Mouse (Mus musculus) bone marrow, adult 2 months (tissue): ENCODE data around the gene Pjvk. TPM values are rescaled to one million over a fixed set of nuclear protein-coding genes. Genes with fewer than 3 reads are reported as not detected.
"Not testable (repeated sequence)": the region's sequence is repeated elsewhere in the genome, so short reads cannot be mapped to it uniquely, and the experiment has no call there.

Source experiments
- H3K27ac ChIP-seq: fragments of 200-500 bp; 2 replicates; pipeline ENCODE4 v1.5.1; 2012; ENCODE audit warnings: low read depth, mild to moderate bottlenecking, control low read depth, inconsistent platforms, low read length; ENCODE audit not compliant: control insufficient read depth, poor library complexity, insufficient read depth
- H3K4me1 ChIP-seq: fragments of 200-500 bp; 2 replicates; pipeline ENCODE4 v1.6.1; 2011; ENCODE audit warnings: low read length; ENCODE audit not compliant: control insufficient read depth, insufficient read depth
- H3K4me3 ChIP-seq: fragments of 200-500 bp; replicated peaks from 2 replicates; pipeline ENCODE3; 2011; ENCODE audit warnings: mild to moderate bottlenecking, low read depth, low read length, control low read depth; ENCODE audit not compliant: control insufficient read depth
- CTCF ChIP-seq: fragments of 200-500 bp; IDR thresholded peaks from 2 replicates; pipeline ENCODE4 v1.5.1; 2011; ENCODE audit warnings: low read length, control low read depth; ENCODE audit not compliant: control insufficient read depth, insufficient read depth
- POLR2A ChIP-seq: fragments of 200-500 bp; IDR thresholded peaks from 2 replicates; pipeline ENCODE4 v1.6.1; 2011; ENCODE audit warnings: low read depth, mild to moderate bottlenecking, control low read depth, low read length, borderline replicate concordance; ENCODE audit not compliant: control insufficient read depth
- WGBS: fragments of 180-500 bp; shearing (Covaris S2); methylation state at CpG from one replicate; pipeline ENCODE4 v1.1.7; 2018; 5-methylcytosine and 5-hydroxymethylcytosine counted together
- polyA plus RNA-seq: library from polyadenylated mRNA; stranded (reverse); fragments of >200 nt; gene quantifications from 2 replicates; pipeline ENCODE4 v1.2.4, GENCODE M21; 2011; ENCODE audit warnings: low replicate concordance; ENCODE audit not compliant: missing spikeins, insufficient read depth, insufficient read length

Pjvk gene
- polyA plus RNA-seq, 1 experiment = not detected

DNA sequence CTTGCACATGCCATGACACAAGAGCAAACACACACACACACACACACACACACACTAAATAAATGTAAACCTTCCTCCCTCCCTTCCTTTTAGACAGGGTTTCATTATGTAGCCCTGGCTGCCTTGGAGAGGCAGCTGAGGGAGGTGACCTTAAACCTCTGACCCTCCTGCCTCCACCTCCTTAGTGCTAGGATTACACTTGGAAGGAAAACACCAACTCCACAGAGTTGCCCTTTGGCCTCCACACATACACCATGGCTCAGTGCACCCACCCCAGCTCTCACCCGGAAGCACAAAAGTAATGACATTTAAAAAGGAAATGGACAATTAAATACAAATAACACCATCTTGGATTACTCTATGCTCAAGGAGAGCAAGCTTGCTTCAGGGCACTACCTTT is 26.6 kb upstream of the Pjvk start:
- WGBS = 83% methylated on average over 1 of the region's 1 CpGs
- H3K27ac ChIP-seq = no peak overlapping the region
- H3K4me3 ChIP-seq = no peak overlapping the region
- H3K4me1 ChIP-seq = no peaks in the 10 kb centered on the region
- TF ChIP-seq CTCF (no peak), POLR2A (no peak)

DNA sequence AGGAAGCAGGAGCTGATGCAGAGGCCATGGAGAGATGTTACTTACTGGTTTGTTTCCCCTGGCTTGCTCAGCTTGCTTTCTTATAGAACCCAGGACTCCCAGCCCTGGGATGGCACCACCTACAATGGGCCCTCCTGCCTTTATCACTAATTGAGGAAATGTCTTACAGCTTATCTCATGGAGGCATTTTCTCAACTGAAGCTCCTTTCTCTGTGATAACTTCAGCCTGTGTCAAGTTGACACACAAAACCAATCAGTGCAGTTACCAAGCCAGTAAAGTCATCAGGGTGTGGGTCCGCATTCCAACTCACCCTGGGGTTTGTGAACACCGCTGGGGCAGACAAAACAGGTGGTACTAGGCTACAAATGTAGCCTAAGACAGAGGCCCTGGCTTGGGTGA is 26.0 kb upstream of the Pjvk start:
- not testable (repeated sequence) for H3K27ac ChIP-seq, H3K4me3 ChIP-seq, H3K4me1 ChIP-seq
- 65% methylated on average over 2 of the region's 2 CpGs for WGBS

DNA sequence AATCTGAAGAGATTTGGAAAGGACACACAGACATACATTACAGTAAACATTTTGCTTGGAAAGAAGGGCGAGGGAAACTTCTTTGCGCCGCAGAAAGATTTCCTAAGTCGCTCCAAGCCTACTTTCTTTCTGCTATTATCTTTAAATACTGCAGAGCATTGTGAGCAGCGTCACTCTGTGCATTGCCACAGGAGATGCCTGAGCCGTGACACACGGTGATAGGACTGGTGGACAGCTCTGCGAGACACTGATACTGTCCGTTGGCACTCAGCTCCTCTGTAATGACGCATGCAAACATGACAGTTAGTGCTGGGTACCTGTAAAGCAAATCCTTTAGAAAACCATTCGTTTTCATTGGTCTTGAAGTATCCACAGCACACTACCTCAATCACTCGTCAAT is 18.0 kb upstream of the Pjvk start:
- H3K27ac ChIP-seq = no peak overlapping the region
- TF ChIP-seq CTCF = no peak
- no peak for TF ChIP-seq POLR2A
- 86% methylated on average over 12 of the region's 12 CpGs for WGBS
- H3K4me1 ChIP-seq = no peaks in the 10 kb centered on the region
- no peak overlapping the region for H3K4me3 ChIP-seq

DNA sequence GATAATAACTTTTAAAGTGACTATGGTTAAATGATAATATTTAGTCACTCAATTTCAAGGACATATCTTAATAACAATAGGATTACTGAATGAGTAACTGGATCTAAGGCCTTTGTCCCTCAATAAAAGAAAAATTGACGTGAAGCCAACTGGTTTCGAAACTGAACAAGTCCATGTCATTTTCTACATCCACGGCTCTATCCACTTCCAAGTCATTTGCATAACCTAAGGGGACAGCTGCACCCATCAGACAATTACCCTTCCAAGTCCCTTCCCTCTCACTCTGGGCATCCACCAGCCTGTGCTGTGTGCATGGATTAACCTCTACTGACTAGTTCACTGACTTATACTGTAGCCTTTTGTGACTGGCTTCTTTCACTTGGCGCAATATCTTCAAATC is 16.7 kb upstream of the Pjvk start:
- WGBS = 82% methylated on average over 4 of the region's 4 CpGs
- no peak overlapping the region for H3K27ac ChIP-seq
- no peak for TF ChIP-seq CTCF
- no peak for TF ChIP-seq POLR2A
- H3K4me1 ChIP-seq = no peaks in the 10 kb centered on the region
- no peak overlapping the region for H3K4me3 ChIP-seq

DNA sequence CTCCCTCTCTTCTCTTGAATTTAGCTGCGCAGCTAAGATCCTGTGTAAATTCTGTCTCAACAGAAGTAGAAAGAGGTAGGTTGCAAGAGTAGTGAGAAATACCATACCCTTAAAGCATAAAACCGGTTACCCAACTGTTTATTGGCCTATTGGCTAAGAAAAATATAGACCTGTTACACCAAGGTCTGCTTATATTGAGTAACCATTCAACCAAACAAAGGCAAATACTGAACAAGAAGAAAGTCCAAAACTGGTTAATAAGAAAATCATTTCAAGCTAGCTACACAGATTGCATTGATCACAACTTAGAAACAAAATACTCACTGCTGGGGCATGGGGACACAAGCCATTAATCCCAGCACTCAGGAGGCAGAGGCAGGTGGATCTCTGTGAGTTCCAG is 8.6 kb upstream of the Pjvk start:
- no peak for TF ChIP-seq POLR2A
- no peak for TF ChIP-seq CTCF
- Histone ChIP-seq H3K4me1 (no peaks in the 10 kb centered on the region), H3K27ac (no peak overlapping the region), H3K4me3 (no peak overlapping the region)
- 77% methylated on average over 2 of the region's 2 CpGs for WGBS

DNA sequence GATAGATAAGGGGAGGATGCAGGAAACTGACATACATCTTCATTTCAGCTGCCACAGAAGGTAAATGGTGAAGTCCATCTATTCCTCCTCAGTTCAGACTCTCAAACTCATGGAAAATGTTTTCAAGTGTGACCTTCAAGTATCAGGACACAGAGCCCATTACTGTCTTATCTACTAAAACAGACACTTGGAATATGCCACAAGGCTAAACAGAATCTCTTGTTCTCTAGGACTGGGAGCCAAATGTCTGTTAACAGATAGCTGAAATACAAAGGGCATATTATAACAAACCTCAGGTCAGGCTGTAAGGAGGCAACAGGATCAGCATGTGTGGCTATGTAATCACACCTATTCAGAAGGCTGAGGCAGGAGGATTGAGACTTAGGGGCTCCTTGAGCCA is 4.5 kb upstream of the Pjvk start:
- Histone ChIP-seq H3K4me1 (no peaks in the 10 kb centered on the region), H3K27ac (no peak overlapping the region), H3K4me3 (no peak overlapping the region)
- no peak for TF ChIP-seq CTCF
- TF ChIP-seq POLR2A = no peak

DNA sequence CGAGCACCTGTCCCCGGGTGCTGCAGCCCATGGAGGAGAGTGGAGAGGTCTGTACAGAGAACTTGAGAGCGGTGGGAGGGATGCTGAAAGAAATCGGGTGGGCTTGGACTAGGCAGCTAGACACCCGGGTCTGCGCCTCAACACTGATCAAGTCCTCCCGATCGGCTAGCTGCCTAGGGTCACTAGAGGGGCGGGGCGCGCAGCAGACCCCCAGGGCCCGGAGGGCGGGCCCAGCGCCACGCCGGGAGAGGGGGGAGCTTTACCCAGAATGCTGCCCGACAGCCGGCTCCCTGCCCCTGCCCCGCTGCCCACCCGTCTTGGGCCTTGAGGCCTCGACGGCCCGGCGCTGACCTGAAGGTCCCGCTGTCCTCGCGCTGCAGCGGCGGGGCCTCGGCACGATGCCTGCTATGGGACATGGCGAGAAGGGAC is 821 bp upstream of the Pjvk start:
- peak overlapping the region; percentile 38 for H3K27ac ChIP-seq
- H3K4me3 ChIP-seq = peak overlapping the region; percentile 90
- TF ChIP-seq CTCF (no peak), POLR2A (no peak)
- no peaks in the 10 kb centered on the region for H3K4me1 ChIP-seq
- WGBS = 1% methylated on average over 32 of the region's 32 CpGs

DNA sequence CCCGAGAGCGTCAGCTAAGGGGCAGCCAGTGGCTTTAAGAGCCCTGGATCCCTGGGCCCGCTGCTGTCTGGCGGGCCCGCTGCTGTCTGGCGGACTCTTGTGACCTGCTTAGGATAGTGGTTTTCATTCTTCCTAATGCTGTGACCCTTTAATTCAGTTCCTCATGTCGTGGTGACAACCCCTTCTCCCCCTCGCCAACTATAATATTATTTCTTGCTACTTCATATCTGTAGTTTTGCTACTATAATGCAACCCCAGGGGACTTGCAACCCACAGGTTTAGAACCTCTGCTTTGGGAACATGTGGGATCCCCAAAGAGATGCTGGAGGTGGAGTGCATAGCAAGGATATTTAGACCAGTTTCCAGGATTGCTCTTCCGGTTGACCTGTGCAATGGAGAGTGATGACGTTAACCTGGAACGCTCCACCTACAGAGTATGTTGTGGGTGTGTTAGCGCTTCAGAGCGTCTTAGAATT is 428 bp downstream of the Pjvk start:
- no peaks in the 10 kb centered on the region for H3K4me1 ChIP-seq
- no peak overlapping the region for H3K27ac ChIP-seq
- 37% methylated on average over 13 of the region's 13 CpGs for WGBS
- peak overlapping the region; percentile 90 for H3K4me3 ChIP-seq
- TF ChIP-seq POLR2A = no peak
- TF ChIP-seq CTCF = no peak

DNA sequence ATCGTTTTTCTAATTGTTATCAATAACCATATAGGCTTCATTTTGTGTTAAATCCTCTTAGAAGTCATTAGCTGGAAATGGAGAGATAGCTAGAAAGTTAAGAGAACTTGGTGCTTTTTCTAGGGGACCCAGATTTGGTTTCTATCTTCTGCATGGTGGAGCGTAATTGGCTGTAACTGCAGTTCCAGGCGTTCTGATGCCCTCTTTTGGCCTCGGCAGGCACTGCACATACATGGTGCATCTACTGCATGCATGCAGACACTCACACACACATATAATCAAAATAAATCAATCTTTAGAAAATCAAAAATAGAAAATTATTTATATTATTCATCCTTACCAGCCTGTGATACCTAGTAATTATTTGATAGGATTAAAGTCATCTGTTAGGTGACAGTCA is 4.8 kb downstream of the Pjvk start:
- no peak overlapping the region for H3K27ac ChIP-seq
- H3K4me1 ChIP-seq = no peaks in the 10 kb centered on the region
- TF ChIP-seq POLR2A = no peak
- no peak for TF ChIP-seq CTCF
- WGBS = 88% methylated on average over 4 of the region's 4 CpGs
- no peak overlapping the region for H3K4me3 ChIP-seq
